Comparison of ENCODE assay signal across 8 mouse cellular contexts in genomic region chr11:120990126-120990781, GRCm38 (mm10). TPM values are rescaled to one million over a fixed set of nuclear protein-coding genes. Genes with fewer than 3 reads are reported as not detected.
DNase-seq lines count a peak whose midpoint lies in the region; ATAC-seq and TF ChIP-seq lines count a peak whose summit lies in the region.

No protein-coding gene starts in this region.

- TF ChIP-seq CTCF in brain, embryonic 14.5 days (IDR thresholded peaks at IDR 0.05; ENCODE audit: borderline replicate concordance, extremely low read depth, insufficient read depth, insufficient read length), result no peak

- no peaks in the 10 kb centered on the region for H3K9me3 ChIP-seq in forebrain, embryonic 13.5 days (replicated peaks)
- H3K9me3 ChIP-seq in hindbrain, embryonic 12.5 days (replicated peaks), result no peaks in the 10 kb centered on the region
- H3K9me3 ChIP-seq in midbrain, embryonic 15.5 days, result no peaks in the 10 kb centered on the region

- ATAC-seq in forebrain, embryonic 13.5 days, result peak; percentile 57
- ATAC-seq in hindbrain, embryonic 12.5 days (ENCODE audit: low FRiP score), result peak; percentile 47
- peak; percentile 53 for ATAC-seq in midbrain, embryonic 15.5 days (replicated peaks)

- peaks cover 18% of the 10 kb centered on the region for H3K36me3 ChIP-seq in forebrain, embryonic 13.5 days (ENCODE audit: poor library complexity, severe bottlenecking)
- peaks cover 16% of the 10 kb centered on the region for H3K36me3 ChIP-seq in hindbrain, embryonic 12.5 days
- H3K36me3 ChIP-seq in midbrain, embryonic 15.5 days (replicated peaks), result no peaks in the 10 kb centered on the region

- H3K4me2 ChIP-seq in forebrain, embryonic 13.5 days, result peak overlapping the region; percentile 94
- H3K4me2 ChIP-seq in hindbrain, embryonic 12.5 days (replicated peaks), result peak overlapping the region; percentile 93
- peak overlapping the region; percentile 82 for H3K4me2 ChIP-seq in midbrain, embryonic 15.5 days

- H3K4me3 ChIP-seq in forebrain, embryonic 13.5 days, result peak overlapping the region; percentile 100
- H3K4me3 ChIP-seq in hindbrain, embryonic 12.5 days, result peak overlapping the region; percentile 100
- H3K4me3 ChIP-seq in midbrain, embryonic 15.5 days, result peak overlapping the region; percentile 85

- WGBS in forebrain, embryonic 13.5 days, result 1% methylated on average over 17 of the region's 35 CpGs
- WGBS in hindbrain, embryonic 12.5 days, result 0% methylated on average over 12 of the region's 35 CpGs
- WGBS in midbrain, embryonic 15.5 days, result 2% methylated on average over 24 of the region's 35 CpGs

- H3K27ac ChIP-seq in forebrain, embryonic 13.5 days, result peak overlapping the region; percentile 95
- H3K27ac ChIP-seq in hindbrain, embryonic 12.5 days, result peak overlapping the region; percentile 97
- H3K27ac ChIP-seq in midbrain, embryonic 15.5 days, result peak overlapping the region; percentile 93

- H3K4me1 ChIP-seq in forebrain, embryonic 13.5 days, result peaks cover 56% of the 10 kb centered on the region
- peaks cover 53% of the 10 kb centered on the region for H3K4me1 ChIP-seq in hindbrain, embryonic 12.5 days
- peaks cover 54% of the 10 kb centered on the region for H3K4me1 ChIP-seq in midbrain, embryonic 15.5 days

- TF ChIP-seq POLR2A in brain, embryonic 14.5 days (IDR thresholded peaks at IDR 0.05; ENCODE audit: borderline replicate concordance, extremely low read depth, insufficient read depth, insufficient read length, poor library complexity, severe bottlenecking), result no peak

- H3K9ac ChIP-seq in forebrain, embryonic 13.5 days, result peak overlapping the region; percentile 100
- peak overlapping the region; percentile 100 for H3K9ac ChIP-seq in hindbrain, embryonic 12.5 days
- H3K9ac ChIP-seq in midbrain, embryonic 15.5 days, result peak overlapping the region; percentile 99

- H3K27me3 ChIP-seq in forebrain, embryonic 13.5 days, result no peaks in the 10 kb centered on the region
- H3K27me3 ChIP-seq in hindbrain, embryonic 12.5 days, result no peaks in the 10 kb centered on the region
- no peaks in the 10 kb centered on the region for H3K27me3 ChIP-seq in midbrain, embryonic 15.5 days (replicated peaks)

- peak; percentile 56 for DNase-seq in left cerebral cortex, postnatal 4 days
- no peak for DNase-seq in left cerebral cortex, adult 8-10 months (ENCODE audit: low spot score in 2 of 2)
- peak; percentile 42 for DNase-seq in brain, embryonic 14.5 days (ENCODE audit: low read depth)
- peak; percentile 83 for DNase-seq in liver
- DNase-seq in thymus, adult 18-20 months, result peak; percentile 35 to 46

- intact Hi-C loops in left cerebral cortex, postnatal 4 days (cut with DNase I), result no loop called here

RNA-seq across cellular contexts. Expression of gene Csnk1d, which starts 0.9 kb away (rescaled TPM):
- 100 to 1,000 TPM; 137 to 141 TPM for total RNA-seq in left cerebral cortex, postnatal 4 days (2021)
- total RNA-seq in left cerebral cortex, adult 8-10 months (2022), result 100 to 1,000 TPM; 112 to 116 (median 113) TPM
- polyA plus RNA-seq in brain, embryonic 14.5 days (2012; rRNA removed), result 187 and 202 TPM in 2 replicates
- 122 and 139 TPM in 2 replicates for polyA plus RNA-seq in forebrain, embryonic 13.5 days (2015; fragmentation: Nextera tagmentation; extraction: Ambion mirVana)
- 171 TPM in 2 replicates for polyA plus RNA-seq in hindbrain, embryonic 12.5 days (2016; fragmentation: Nextera tagmentation; extraction: Ambion mirVana)
- 173 and 176 TPM in 2 replicates for polyA plus RNA-seq in midbrain, embryonic 15.5 days (2015; fragmentation: Nextera tagmentation; extraction: Ambion mirVana)

RNA-seq across cellular contexts. Expression of gene Slc16a3, which starts 42.0 kb away (rescaled TPM):
- 1 to 10 TPM; 1.4 to 3.6 TPM for total RNA-seq in left cerebral cortex, postnatal 4 days (2021)
- total RNA-seq in left cerebral cortex, adult 8-10 months (2022), result 1 to 10 TPM; 3.9 to 9.3 (median 7.8) TPM
- polyA plus RNA-seq in brain, embryonic 14.5 days (2012; rRNA removed), result 9.4 and 10.9 TPM in 2 replicates
- 15.7 and 18.7 TPM in 2 replicates for polyA plus RNA-seq in forebrain, embryonic 13.5 days (2015; fragmentation: Nextera tagmentation; extraction: Ambion mirVana)
- 43.9 and 45.9 TPM in 2 replicates for polyA plus RNA-seq in hindbrain, embryonic 12.5 days (2016; fragmentation: Nextera tagmentation; extraction: Ambion mirVana)
- 8.4 and 10.4 TPM in 2 replicates for polyA plus RNA-seq in midbrain, embryonic 15.5 days (2015; fragmentation: Nextera tagmentation; extraction: Ambion mirVana)

RNA-seq across cellular contexts. Expression of gene Cd7, which starts 49.0 kb away (rescaled TPM):
- not detected for total RNA-seq in left cerebral cortex, postnatal 4 days (2021)
- 1 to 10 TPM; 1.3 to 2.7 (median 1.4) TPM for total RNA-seq in left cerebral cortex, adult 8-10 months (2022)
- 0.08 TPM in 1 of 2 replicates, not detected in the other for polyA plus RNA-seq in brain, embryonic 14.5 days (2012; rRNA removed)
- polyA plus RNA-seq in forebrain, embryonic 13.5 days (2015; fragmentation: Nextera tagmentation; extraction: Ambion mirVana), result not detected in 2 replicates
- not detected in 2 replicates for polyA plus RNA-seq in hindbrain, embryonic 12.5 days (2016; fragmentation: Nextera tagmentation; extraction: Ambion mirVana)
- not detected in 2 replicates for polyA plus RNA-seq in midbrain, embryonic 15.5 days (2015; fragmentation: Nextera tagmentation; extraction: Ambion mirVana)

RNA-seq across cellular contexts. Expression of gene Ccdc57, which starts 57.6 kb away (rescaled TPM):
- 10 to 100 TPM; 11.7 to 13.7 TPM for total RNA-seq in left cerebral cortex, postnatal 4 days (2021)
- total RNA-seq in left cerebral cortex, adult 8-10 months (2022), result 1 to 10 TPM; 8.4 to 9.8 (median 9.0) TPM
- 5.6 and 7.2 TPM in 2 replicates for polyA plus RNA-seq in brain, embryonic 14.5 days (2012; rRNA removed)
- polyA plus RNA-seq in forebrain, embryonic 13.5 days (2015; fragmentation: Nextera tagmentation; extraction: Ambion mirVana), result 5.6 and 6.9 TPM in 2 replicates
- 6.0 TPM in 2 replicates for polyA plus RNA-seq in hindbrain, embryonic 12.5 days (2016; fragmentation: Nextera tagmentation; extraction: Ambion mirVana)
- polyA plus RNA-seq in midbrain, embryonic 15.5 days (2015; fragmentation: Nextera tagmentation; extraction: Ambion mirVana), result 7.4 and 8.2 TPM in 2 replicates

Comparison
In these comparisons a context has a peak if more than half of its experiments do, and no peak if none do; other contexts are left out.
1. DNase-seq: peak in left cerebral cortex, postnatal 4 days (single experiment), brain, embryonic 14.5 days (single experiment), liver (single experiment) and thymus, adult 18-20 months (2 of 2); none in left cerebral cortex, adult 8-10 months (0 of 2).
2. Peak in every context shown above with its lines, with median percentiles within 50 percentile points of each other: ATAC-seq, H3K27ac ChIP-seq, H3K4me2 ChIP-seq, H3K4me3 ChIP-seq and H3K9ac ChIP-seq.